Mouse (Mus musculus): ENCODE data around the gene Doc2a. TPM values are rescaled to one million over a fixed set of nuclear protein-coding genes. Genes with fewer than 3 reads are reported as not detected.

The Doc2a gene
- total and polyA plus RNA-seq, 3 experiments: 2.3 TPM; not detected in 2

DNA sequence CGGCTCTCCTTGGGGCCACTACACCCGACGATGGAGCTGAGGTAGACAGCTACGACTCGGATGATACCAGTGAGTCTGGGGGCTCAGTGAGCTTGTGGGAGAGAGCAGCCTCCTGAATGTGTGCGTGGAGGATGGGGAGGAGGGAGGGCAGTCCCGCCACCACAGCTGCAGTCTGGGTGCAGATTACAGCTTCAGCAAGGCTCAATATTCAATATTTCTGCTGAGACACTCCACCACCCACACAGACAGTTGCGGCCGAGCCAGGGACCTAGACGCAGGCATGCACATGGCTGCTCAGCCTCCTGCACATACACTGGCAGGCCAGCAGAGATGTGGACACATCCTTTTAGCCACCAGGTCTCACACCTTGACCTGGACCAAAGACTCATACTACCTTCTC is 1.6 kb downstream of the Doc2a start:
- H3K4me1 ChIP-seq (ENCODE audit: control insufficient read depth in 1 of 2, insufficient read depth in 2 of 2, low read length in 2 of 2): no peaks in the 10 kb centered on the region
- H3K4me3 ChIP-seq (ENCODE audit: control insufficient read depth in 1 of 2, insufficient read depth in 1 of 2, low read depth in 2 of 2, low read length in 2 of 2): no peak overlapping the region
- H3K27me3 ChIP-seq (ENCODE audit: control insufficient read depth in 1 of 2, insufficient read depth in 2 of 2, low read length in 2 of 2): peaks cover 1 to 6% of the 10 kb centered on the region in 2 experiments; a peak in 3 of 4 replicates
- H3K36me3 ChIP-seq (ENCODE audit: control insufficient read depth in 1 of 2, insufficient read depth in 2 of 2, low read length in 2 of 2): peaks cover 0 to 4% of the 10 kb centered on the region in 2 experiments; a peak in 1 of 4 replicates
- H3K27ac ChIP-seq (ENCODE audit: control insufficient read depth, low read depth, low read length): no peak overlapping the region
- DNase-seq (ENCODE audit: low read depth, low spot score): no peak
- H3K9ac ChIP-seq (ENCODE audit: control insufficient read depth, low read depth, low read length, poor library complexity, severe bottlenecking): no peak overlapping the region
- H3K79me2 ChIP-seq (ENCODE audit: control insufficient read depth, insufficient read depth, low read length, poor library complexity): no peaks in the 10 kb centered on the region
- H3K9me3 ChIP-seq (replicated peaks; ENCODE audit: insufficient read depth, low read length): no peaks in the 10 kb centered on the region
- TF ChIP-seq JUND (IDR thresholded peaks at IDR 0.05; ENCODE audit: low read depth, low read length): no peak
- no peak for TF ChIP-seq GATA1 (IDR thresholded peaks at IDR 0.05; ENCODE audit: low read depth, low read length)
- TF ChIP-seq MAZ (IDR thresholded peaks at IDR 0.05; ENCODE audit: low read depth, low read length): no peak
- no peak for TF ChIP-seq RAD21 (IDR thresholded peaks at IDR 0.05; ENCODE audit: low read depth, low read length)
- TF ChIP-seq TBP (IDR thresholded peaks at IDR 0.05; ENCODE audit: low read depth, low read length): no peak
- no peak for TF ChIP-seq GABPA (IDR thresholded peaks at IDR 0.05; ENCODE audit: low read depth, low read length)
- no peak for TF ChIP-seq USF1 (IDR thresholded peaks at IDR 0.05; ENCODE audit: low read depth, low read length)

DNA sequence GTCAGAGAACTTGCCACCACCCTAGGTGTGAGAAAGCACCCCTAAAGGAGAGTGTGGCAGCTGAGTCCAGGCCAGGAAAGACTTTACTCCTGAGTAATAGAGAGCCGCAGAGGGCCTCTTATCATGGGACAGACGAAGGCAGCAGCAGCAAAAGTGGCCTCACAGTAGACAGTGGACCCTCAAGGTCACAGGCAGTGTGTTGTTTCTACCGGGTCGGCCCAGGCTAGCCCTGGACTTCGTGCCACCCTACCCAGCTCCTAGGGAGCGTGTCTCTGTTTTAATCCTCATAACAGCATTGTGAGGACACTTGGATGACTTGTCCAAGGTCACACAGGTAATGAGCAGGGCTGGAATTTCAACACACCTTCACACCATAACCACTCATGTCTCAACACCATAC is 2.9 kb downstream of the Doc2a start:
- no peak overlapping the region for H3K9ac ChIP-seq (ENCODE audit: control insufficient read depth, low read depth, low read length, poor library complexity, severe bottlenecking)
- H3K36me3 ChIP-seq (ENCODE audit: control insufficient read depth in 1 of 2, insufficient read depth in 2 of 2, low read length in 2 of 2): peaks cover 0 to 7% of the 10 kb centered on the region in 2 experiments; a peak in 1 of 4 replicates
- H3K4me3 ChIP-seq (ENCODE audit: control insufficient read depth in 1 of 2, insufficient read depth in 1 of 2, low read depth in 2 of 2, low read length in 2 of 2): no peak overlapping the region
- no peak overlapping the region for H3K27ac ChIP-seq (ENCODE audit: control insufficient read depth, low read depth, low read length)
- no peaks in the 10 kb centered on the region for H3K27me3 ChIP-seq (ENCODE audit: control insufficient read depth in 1 of 2, insufficient read depth in 2 of 2, low read length in 2 of 2)
- H3K79me2 ChIP-seq (ENCODE audit: control insufficient read depth, insufficient read depth, low read length, poor library complexity): no peaks in the 10 kb centered on the region
- no peaks in the 10 kb centered on the region for H3K9me3 ChIP-seq (replicated peaks; ENCODE audit: insufficient read depth, low read length)
- TF ChIP-seq MYC (IDR thresholded peaks at IDR 0.05; ENCODE audit: low read depth, low read length) (no peak), POLR2AphosphoS2 (IDR thresholded peaks at IDR 0.05; ENCODE audit: low read length) (no peak), ETS1 (IDR thresholded peaks at IDR 0.05; ENCODE audit: low read depth, low read length) (no peak), SMC3 (IDR thresholded peaks at IDR 0.05; ENCODE audit: low read depth, low read length) (no peak), NELFE (IDR thresholded peaks at IDR 0.05; ENCODE audit: low read depth, low read length) (no peak), CHD2 (IDR thresholded peaks at IDR 0.05; ENCODE audit: low read length) (no peak), ZC3H11A (IDR thresholded peaks at IDR 0.05; ENCODE audit: low read depth, low read length) (no peak), MAZ (IDR thresholded peaks at IDR 0.05; ENCODE audit: low read depth, low read length) (no peak), UBTF (IDR thresholded peaks at IDR 0.05; ENCODE audit: borderline replicate concordance, insufficient read depth, low read depth, low read length) (no peak), KAT2A (conservative IDR thresholded peaks at IDR 0.05; ENCODE audit: low read depth, low read length) (no peak), POLR2A (IDR thresholded peaks at IDR 0.05; ENCODE audit: control insufficient read depth in 1 of 2, insufficient read depth in 1 of 2, low read depth in 1 of 2, low read length in 2 of 2, poor library complexity in 1 of 2) (no peak), GABPA (IDR thresholded peaks at IDR 0.05; ENCODE audit: low read depth, low read length) (no peak), NRF1 (IDR thresholded peaks at IDR 0.05; ENCODE audit: insufficient read depth, low read depth, low read length, poor library complexity, severe bottlenecking) (no peak), EP300 (IDR thresholded peaks at IDR 0.05; ENCODE audit: low read depth in 1 of 2, low read length in 2 of 2) (no peak), HCFC1 (IDR thresholded peaks at IDR 0.05; ENCODE audit: low read depth, low read length) (no peak), E2F4 (IDR thresholded peaks at IDR 0.05; ENCODE audit: borderline replicate concordance, low read depth, low read length) (no peak), ZNF384 (IDR thresholded peaks at IDR 0.05; ENCODE audit: low read depth, low read length) (no peak), CHD1 (IDR thresholded peaks at IDR 0.05; ENCODE audit: low read depth, low read length) (no peak)
- DNase-seq (ENCODE audit: low read depth, low spot score): no peak
- no peaks in the 10 kb centered on the region for H3K4me1 ChIP-seq (ENCODE audit: control insufficient read depth in 1 of 2, insufficient read depth in 2 of 2, low read length in 2 of 2)

Data from MEL (cell line).